Mouse (Mus musculus) forebrain, embryonic 11.5 days (tissue): ENCODE results near the gene Prpf6. TPM values are rescaled to one million over a fixed set of nuclear protein-coding genes. Genes with fewer than 3 reads are reported as not detected.

ENCODE experiments used
- ATAC-seq: fragments of 200-750 bp; cut with Nextera tagmentation; replicated peaks from 2 replicates; pipeline ENCODE4 v1.8.0; 2017; ENCODE audit warnings: moderate TSS enrichment; ENCODE audit not compliant: low FRiP score
- DNase-seq: peaks from one replicate; pipeline ENCODE4 v3.0.0-alpha.2; 2017; ENCODE audit warnings: low spot score
- H3K27ac ChIP-seq: fragments of 300-500 bp; sonication (generic); 2 replicates; pipeline ENCODE4 v1.5.1; 2014; ENCODE audit warnings: low read depth, low read length
- H3K27me3 ChIP-seq: fragments of 300-500 bp; sonication (generic); 2 replicates; pipeline ENCODE4 v1.6.1; 2014; ENCODE audit warnings: mild to moderate bottlenecking, low read length, mixed read lengths; ENCODE audit not compliant: control insufficient read depth, insufficient read depth
- H3K36me3 ChIP-seq: fragments of 300-500 bp; sonication (generic); 2 replicates; pipeline ENCODE4 v1.6.1; 2014; ENCODE audit warnings: mild to moderate bottlenecking, low read length, moderate library complexity, mixed read lengths; ENCODE audit not compliant: control insufficient read depth, insufficient read depth
- H3K4me1 ChIP-seq: fragments of 300-500 bp; sonication (generic); replicated peaks from 2 replicates; pipeline ENCODE4 v1.6.1; 2014; ENCODE audit warnings: low read length, mixed read lengths; ENCODE audit not compliant: control insufficient read depth, insufficient read depth
- H3K4me2 ChIP-seq: fragments of 300-500 bp; sonication (generic); 2 replicates; pipeline ENCODE4 v1.6.1; 2014; ENCODE audit warnings: low read depth, mild to moderate bottlenecking, low read length, moderate library complexity, mixed read lengths; ENCODE audit not compliant: severe bottlenecking
- H3K4me3 ChIP-seq: fragments of 300-500 bp; sonication (generic); 2 replicates; pipeline ENCODE4 v1.5.1; 2014; ENCODE audit warnings: low read depth, low read length
- H3K9ac ChIP-seq: fragments of 300-500 bp; sonication (generic); 2 replicates; pipeline ENCODE4 v1.6.1; 2014; ENCODE audit warnings: low read length
- H3K9me3 ChIP-seq: fragments of 300-500 bp; sonication (generic); 2 replicates; pipeline ENCODE4 v1.6.1; 2016; ENCODE audit warnings: low read length, mixed read lengths; ENCODE audit not compliant: control insufficient read depth
- WGBS: fragments of 180-500 bp; shearing (Covaris S2); extraction: QIAGEN DNeasy Blood & Tissue Kit; methylation state at CpG from one replicate; pipeline ENCODE4 v1.1.7; 2014; 5-methylcytosine and 5-hydroxymethylcytosine counted together
- polyA plus RNA-seq: library from polyadenylated mRNA; unstranded; fragments of >200 nt; fragmentation: Nextera tagmentation; extraction: Ambion mirVana; gene quantifications from 2 replicates; pipeline ENCODE4 v1.2.1, GENCODE M21; 2014

The Prpf6 gene
- polyA plus RNA-seq, 1 experiment from 2014 or later: 76.5 TPM

- Histone ChIP-seq H3K4me3 (no peak overlapping the region), H3K9ac (no peak overlapping the region), H3K4me1 (no peaks in the 10 kb centered on the region), H3K27me3 (no peaks in the 10 kb centered on the region), H3K4me2 (no peak overlapping the region), H3K27ac (no peak overlapping the region), H3K36me3 (peaks cover 3% of the 10 kb centered on the region; the same call in 1 of the 2 replicates), H3K9me3 (no peaks in the 10 kb centered on the region)
- no peak for ATAC-seq
- DNase-seq: no peak
Observed at GRCm38 (mm10) chr2:181628471-181628870, 36.8 kb downstream of the Prpf6 start.

DNA sequence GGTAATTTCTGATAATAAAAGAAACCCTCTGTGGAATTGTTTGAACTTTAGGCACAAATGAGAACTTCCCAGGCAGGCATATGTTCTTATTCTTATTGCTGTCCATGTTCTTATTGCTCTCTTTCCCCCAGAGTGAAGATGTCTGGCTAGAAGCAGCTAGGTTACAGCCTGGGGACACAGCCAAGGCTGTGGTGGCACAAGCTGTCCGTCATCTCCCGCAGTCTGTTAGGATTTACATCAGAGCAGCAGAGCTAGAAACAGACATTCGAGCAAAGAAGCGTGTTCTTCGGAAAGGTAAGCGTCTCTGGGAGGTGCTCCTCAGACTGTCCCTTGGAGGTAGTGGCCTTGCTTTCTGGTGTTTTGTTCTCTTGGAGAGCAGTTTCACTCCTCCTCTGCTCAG, 41.0 kb downstream of the Prpf6 start:
- Histone ChIP-seq H3K4me1 (no peaks in the 10 kb centered on the region), H3K4me3 (no peak overlapping the region), H3K27me3 (no peaks in the 10 kb centered on the region), H3K9me3 (no peaks in the 10 kb centered on the region), H3K4me2 (no peak overlapping the region), H3K36me3 (peaks cover 8% of the 10 kb centered on the region; the same call in 1 of the 2 replicates), H3K9ac (no peak overlapping the region), H3K27ac (no peak overlapping the region)
- ATAC-seq (no peak), DNase-seq (no peak)
- 94% methylated on average over 6 of the region's 6 CpGs for WGBS

DNA sequence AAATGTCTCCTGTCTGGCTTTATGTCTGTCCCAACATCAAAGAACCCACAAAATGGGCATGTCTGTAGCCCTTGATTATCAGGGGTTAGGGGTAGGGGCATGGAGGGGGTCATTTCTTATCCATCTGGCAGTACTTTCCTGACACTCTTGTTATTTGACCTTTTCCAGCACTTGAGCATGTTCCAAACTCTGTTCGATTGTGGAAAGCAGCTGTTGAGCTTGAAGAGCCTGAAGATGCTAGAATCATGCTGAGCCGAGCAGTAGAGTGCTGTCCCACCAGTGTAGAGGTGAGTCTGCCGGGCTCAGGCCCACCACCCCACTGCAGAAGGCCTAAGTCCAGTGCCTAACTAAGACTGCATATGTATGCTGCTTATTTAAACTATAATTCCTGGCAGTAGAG, 44.2 kb downstream of the Prpf6 start:
- DNase-seq: no peak
- peaks cover 14% of the 10 kb centered on the region; the same call in 1 of the 2 replicates for H3K36me3 ChIP-seq

GRCm38 (mm10) chr2:181644361-181644760, 52.7 kb downstream of the Prpf6 start:
- Histone ChIP-seq H3K27ac (no peak overlapping the region), H3K4me1 (no peaks in the 10 kb centered on the region), H3K4me2 (no peak overlapping the region), H3K27me3 (no peaks in the 10 kb centered on the region), H3K36me3 (peaks cover 21% of the 10 kb centered on the region; the same call in 1 of the 2 replicates), H3K9me3 (no peaks in the 10 kb centered on the region), H3K9ac (no peak overlapping the region), H3K4me3 (no peak overlapping the region)
- ATAC-seq: no peak
- peak; percentile 64 for DNase-seq
- 89% methylated on average over 2 of the region's 2 CpGs for WGBS

More for the DNA sequence above, 44.2 kb downstream of the Prpf6 start:
- H3K4me1 ChIP-seq: no peaks in the 10 kb centered on the region
- WGBS: 93% methylated on average over 3 of the region's 3 CpGs
- no peaks in the 10 kb centered on the region for H3K27me3 ChIP-seq
- no peak overlapping the region for H3K4me3 ChIP-seq
- no peak overlapping the region for H3K27ac ChIP-seq
- H3K9me3 ChIP-seq: no peaks in the 10 kb centered on the region
- H3K9ac ChIP-seq: no peak overlapping the region
- no peak overlapping the region for H3K4me2 ChIP-seq
- no peak for ATAC-seq

DNA sequence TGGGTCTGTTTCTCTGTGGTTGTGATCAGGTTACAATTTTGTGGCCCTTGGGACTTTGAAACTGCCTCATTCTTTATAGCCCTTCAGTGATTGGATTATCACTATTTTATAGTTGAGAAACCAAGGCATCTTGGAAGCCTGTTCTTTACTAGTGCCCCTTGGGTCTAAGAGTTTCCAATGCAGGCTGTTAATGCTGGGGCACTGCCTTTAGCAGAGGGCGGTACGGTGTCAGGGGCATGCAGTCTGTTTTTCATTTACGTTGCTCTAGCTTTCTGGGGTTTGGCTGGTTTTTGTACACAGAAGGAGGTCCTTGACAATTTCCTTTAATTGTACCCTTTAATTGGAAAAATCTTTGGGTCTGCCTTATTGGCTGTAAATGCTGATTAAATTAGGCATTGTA, 54.0 kb downstream of the Prpf6 start:
- ATAC-seq (no peak), DNase-seq (no peak)
- Histone ChIP-seq H3K36me3 (peaks cover 24% of the 10 kb centered on the region; the same call in 1 of the 2 replicates), H3K27me3 (no peaks in the 10 kb centered on the region), H3K9me3 (no peaks in the 10 kb centered on the region), H3K4me1 (no peaks in the 10 kb centered on the region), H3K4me2 (no peak overlapping the region), H3K9ac (no peak overlapping the region), H3K4me3 (no peak overlapping the region), H3K27ac (no peak overlapping the region)
- 77% methylated on average over 3 of the region's 3 CpGs for WGBS

DNA sequence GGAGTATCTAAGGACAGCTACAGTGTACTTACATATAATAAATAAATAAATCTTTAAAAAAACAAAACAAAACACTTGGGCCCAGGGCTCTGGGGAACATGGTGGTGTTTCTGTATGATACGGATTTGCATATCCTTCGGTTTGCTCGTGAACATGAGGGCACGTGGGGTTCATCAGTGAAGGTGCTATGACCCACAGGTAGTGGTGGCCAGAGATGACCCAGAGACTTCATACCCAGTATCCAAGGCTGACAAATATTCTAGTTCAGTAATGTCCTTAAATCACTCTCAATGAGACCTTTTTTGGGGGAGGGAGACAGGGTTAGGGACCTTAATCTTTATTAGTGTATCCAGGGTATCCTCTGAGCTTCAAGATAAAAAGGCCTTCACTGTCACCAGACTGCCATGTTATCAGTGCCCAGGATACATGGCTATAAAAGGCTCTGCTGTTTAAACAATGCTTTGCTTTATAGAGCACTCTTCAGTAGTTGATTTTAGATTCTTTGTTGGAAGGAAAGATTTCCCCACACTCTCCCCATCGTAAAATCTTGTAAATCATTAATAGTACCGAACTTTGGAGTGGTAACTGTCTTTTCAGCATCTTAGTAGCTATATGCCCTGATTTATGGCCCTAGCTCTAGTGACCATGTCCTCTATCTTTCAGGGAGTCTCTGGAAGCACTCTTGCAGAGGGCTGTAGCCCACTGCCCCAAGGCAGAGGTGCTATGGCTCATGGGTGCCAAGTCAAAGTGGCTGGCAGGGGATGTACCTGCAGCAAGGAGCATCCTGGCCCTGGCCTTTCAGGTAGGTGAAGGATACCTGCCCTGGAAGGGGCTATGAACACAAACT, 55.2 kb downstream of the Prpf6 start:
- Histone ChIP-seq H3K9me3 (no peaks in the 10 kb centered on the region), H3K4me1 (no peaks in the 10 kb centered on the region), H3K4me3 (no peak overlapping the region), H3K4me2 (no peak overlapping the region), H3K27me3 (no peaks in the 10 kb centered on the region), H3K27ac (no peak overlapping the region), H3K36me3 (peaks cover 22% of the 10 kb centered on the region; the same call in 1 of the 2 replicates), H3K9ac (no peak overlapping the region)
- 96% methylated on average over 6 of the region's 6 CpGs for WGBS
- no peak for DNase-seq
- no peak for ATAC-seq

GRCm38 (mm10) chr2:181648926-181649325, 57.3 kb downstream of the Prpf6 start:
- no peak overlapping the region for H3K9ac ChIP-seq
- H3K27ac ChIP-seq: no peak overlapping the region
- no peaks in the 10 kb centered on the region for H3K4me1 ChIP-seq
- no peaks in the 10 kb centered on the region for H3K9me3 ChIP-seq
- WGBS: 88% methylated on average over 10 of the region's 10 CpGs
- no peak for ATAC-seq
- no peak overlapping the region for H3K4me2 ChIP-seq
- DNase-seq: no peak
- peaks cover 25% of the 10 kb centered on the region; the same call in 1 of the 2 replicates for H3K36me3 ChIP-seq
- no peaks in the 10 kb centered on the region for H3K27me3 ChIP-seq
- no peak overlapping the region for H3K4me3 ChIP-seq

DNA sequence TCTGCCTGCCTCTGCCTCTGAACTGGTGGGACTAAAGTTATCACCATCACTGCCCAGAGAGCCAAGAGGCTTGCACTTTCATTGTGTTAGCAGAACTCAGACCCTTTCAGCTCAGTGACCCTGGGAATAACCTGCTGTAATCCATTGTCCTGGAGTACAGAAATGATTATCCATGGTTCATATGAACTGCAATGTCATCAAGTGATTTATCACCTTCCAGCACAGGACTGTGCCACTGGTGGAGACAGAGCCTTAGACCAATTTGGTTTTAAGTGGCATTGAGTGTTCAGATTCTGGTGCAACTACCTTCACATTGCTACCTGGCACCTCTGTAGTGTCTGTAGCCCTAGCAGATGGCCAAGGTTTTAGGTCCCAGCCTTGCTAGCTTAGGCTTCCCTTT, 61.4 kb downstream of the Prpf6 start:
- H3K9me3 ChIP-seq: no peaks in the 10 kb centered on the region
- no peak for ATAC-seq
- no peak overlapping the region for H3K4me3 ChIP-seq
- no peak overlapping the region for H3K27ac ChIP-seq
- peaks cover 21% of the 10 kb centered on the region; the same call in 1 of the 2 replicates for H3K36me3 ChIP-seq
- no peak overlapping the region for H3K9ac ChIP-seq
- H3K4me1 ChIP-seq: no peaks in the 10 kb centered on the region
- no peak overlapping the region for H3K4me2 ChIP-seq
- H3K27me3 ChIP-seq: no peaks in the 10 kb centered on the region
- no peak for DNase-seq

DNA sequence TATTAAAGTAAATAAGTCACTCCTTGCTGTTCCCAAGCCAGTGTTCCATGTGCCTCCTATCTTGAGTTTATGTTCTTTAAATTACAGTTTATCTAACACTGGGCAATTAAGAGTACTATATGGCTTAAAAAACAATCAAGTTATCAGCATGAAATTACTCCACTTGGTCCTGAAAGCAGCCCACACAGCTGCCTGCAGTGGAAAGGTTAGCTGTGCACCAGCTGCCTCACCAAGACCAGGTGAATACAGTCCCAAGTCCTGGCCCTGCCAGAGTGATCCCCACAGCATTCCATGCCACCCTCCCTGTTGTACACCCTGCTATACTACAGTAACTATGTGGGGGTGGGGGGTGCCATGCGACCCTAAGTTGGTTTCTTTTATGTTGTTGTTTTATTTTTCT, 61.9 kb downstream of the Prpf6 start:
- no peak overlapping the region for H3K4me2 ChIP-seq
- no peak overlapping the region for H3K4me3 ChIP-seq
- H3K9ac ChIP-seq: no peak overlapping the region
- no peak for DNase-seq
- 88% methylated on average over 1 of the region's 1 CpGs for WGBS
- peaks cover 17% of the 10 kb centered on the region; the same call in 1 of the 2 replicates for H3K36me3 ChIP-seq
- no peaks in the 10 kb centered on the region for H3K27me3 ChIP-seq
- ATAC-seq: no peak
- no peak overlapping the region for H3K27ac ChIP-seq
- no peaks in the 10 kb centered on the region for H3K9me3 ChIP-seq
- H3K4me1 ChIP-seq: no peaks in the 10 kb centered on the region
